Mouse (Mus musculus): ENCODE measurements at regions not wholly inside any gene's neighbourhood (a gene's known extent, or its start where the extent isn't known, plus 50 kb on each side); places are given as distances from the start of the nearest gene placed in this dataset.

- 85% methylated on average over 8 of the region's 8 CpGs for WGBS
- Histone ChIP-seq H3K36me3 (ENCODE audit: insufficient read depth) (no peaks in the 10 kb centered on the region), H3K27ac (ENCODE audit: low read depth) (no peak overlapping the region), H3K9ac (no peak overlapping the region), H3K27me3 (ENCODE audit: insufficient read depth, low read length) (no peaks in the 10 kb centered on the region), H3K4me1 (ENCODE audit: insufficient read depth) (no peaks in the 10 kb centered on the region), H3K4me3 (ENCODE audit: low read depth, low read length) (no peak overlapping the region), H3K9me3 (ENCODE audit: low read depth, low read length) (no peaks in the 10 kb centered on the region), H3K4me2 (no peak overlapping the region)
- no peak for DNase-seq
- no peak for TF ChIP-seq CTCF (IDR thresholded peaks at IDR 0.05; ENCODE audit: low read depth)
- no peak for ATAC-seq (ENCODE audit: insufficient read depth)
Measured at GRCm38 (mm10) chr9:26632891-26633650, 100.5 kb upstream of the B3gat1 start.

- Histone ChIP-seq H3K4me1 (ENCODE audit: insufficient read depth) (no peaks in the 10 kb centered on the region), H3K9me3 (ENCODE audit: low read depth, low read length) (no peaks in the 10 kb centered on the region), H3K4me3 (ENCODE audit: low read depth, low read length) (no peak overlapping the region), H3K36me3 (ENCODE audit: insufficient read depth) (no peaks in the 10 kb centered on the region), H3K9ac (no peak overlapping the region), H3K27me3 (ENCODE audit: insufficient read depth, low read length) (no peaks in the 10 kb centered on the region), H3K27ac (ENCODE audit: low read depth) (no peak overlapping the region), H3K4me2 (no peak overlapping the region)
- ATAC-seq (ENCODE audit: insufficient read depth) (no peak), DNase-seq (no peak)
- TF ChIP-seq CTCF (IDR thresholded peaks at IDR 0.05; ENCODE audit: low read depth), result no peak
Measured at GRCm38 (mm10) chr9:26635211-26635610, 98.3 kb upstream of the B3gat1 start.

- H3K4me2 ChIP-seq, result no peak overlapping the region
Measured at GRCm38 (mm10) chr9:26638586-26638985, 94.9 kb upstream of the B3gat1 start.

GRCm38 (mm10) chr9:26642302-26642701 lies 91.2 kb upstream of the B3gat1 start:
- DNase-seq (no peak), ATAC-seq (ENCODE audit: insufficient read depth) (no peak)
- WGBS, result 69% methylated on average over 2 of the region's 2 CpGs
- Histone ChIP-seq H3K27ac (ENCODE audit: low read depth) (no peak overlapping the region), H3K4me1 (ENCODE audit: insufficient read depth) (no peaks in the 10 kb centered on the region), H3K4me3 (ENCODE audit: low read depth, low read length) (no peak overlapping the region), H3K4me2 (no peak overlapping the region), H3K9ac (no peak overlapping the region), H3K27me3 (ENCODE audit: insufficient read depth, low read length) (no peaks in the 10 kb centered on the region), H3K36me3 (ENCODE audit: insufficient read depth) (no peaks in the 10 kb centered on the region), H3K9me3 (ENCODE audit: low read depth, low read length) (no peaks in the 10 kb centered on the region)
- no peak for TF ChIP-seq CTCF (IDR thresholded peaks at IDR 0.05; ENCODE audit: low read depth)

More at GRCm38 (mm10) chr9:26638586-26638985, 94.9 kb upstream of the B3gat1 start:
- ATAC-seq (ENCODE audit: insufficient read depth), result no peak
- H3K4me3 ChIP-seq (ENCODE audit: low read depth, low read length), result no peak overlapping the region
- WGBS, result 61% methylated on average over 2 of the region's 2 CpGs
- DNase-seq, result no peak
- H3K27me3 ChIP-seq (ENCODE audit: insufficient read depth, low read length), result no peaks in the 10 kb centered on the region
- no peaks in the 10 kb centered on the region for H3K9me3 ChIP-seq (ENCODE audit: low read depth, low read length)
- no peaks in the 10 kb centered on the region for H3K36me3 ChIP-seq (ENCODE audit: insufficient read depth)
- H3K9ac ChIP-seq, result no peak overlapping the region
- TF ChIP-seq CTCF (IDR thresholded peaks at IDR 0.05; ENCODE audit: low read depth), result no peak
- H3K27ac ChIP-seq (ENCODE audit: low read depth), result no peak overlapping the region
- no peaks in the 10 kb centered on the region for H3K4me1 ChIP-seq (ENCODE audit: insufficient read depth)

GRCm38 (mm10) chr9:26642831-26643230 lies 90.7 kb upstream of the B3gat1 start:
- Histone ChIP-seq H3K36me3 (ENCODE audit: insufficient read depth) (no peaks in the 10 kb centered on the region), H3K9me3 (ENCODE audit: low read depth, low read length) (no peaks in the 10 kb centered on the region), H3K27ac (ENCODE audit: low read depth) (no peak overlapping the region), H3K9ac (no peak overlapping the region), H3K4me3 (ENCODE audit: low read depth, low read length) (no peak overlapping the region), H3K4me2 (no peak overlapping the region), H3K4me1 (ENCODE audit: insufficient read depth) (no peaks in the 10 kb centered on the region), H3K27me3 (ENCODE audit: insufficient read depth, low read length) (no peaks in the 10 kb centered on the region)
- DNase-seq (no peak), ATAC-seq (ENCODE audit: insufficient read depth) (no peak)
- 76% methylated on average over 4 of the region's 4 CpGs for WGBS
- no peak for TF ChIP-seq CTCF (IDR thresholded peaks at IDR 0.05; ENCODE audit: low read depth)

GRCm38 (mm10) chr9:26649506-26649905 lies 84.0 kb upstream of the B3gat1 start:
- no peaks in the 10 kb centered on the region for H3K27me3 ChIP-seq (ENCODE audit: insufficient read depth, low read length)
- no peak for TF ChIP-seq CTCF (IDR thresholded peaks at IDR 0.05; ENCODE audit: low read depth)
- no peaks in the 10 kb centered on the region for H3K9me3 ChIP-seq (ENCODE audit: low read depth, low read length)
- no peak overlapping the region for H3K4me3 ChIP-seq (ENCODE audit: low read depth, low read length)
- DNase-seq (no peak), ATAC-seq (ENCODE audit: insufficient read depth) (no peak)
- no peak overlapping the region for H3K27ac ChIP-seq (ENCODE audit: low read depth)
- H3K4me1 ChIP-seq (ENCODE audit: insufficient read depth), result no peaks in the 10 kb centered on the region
- no peak overlapping the region for H3K9ac ChIP-seq
- no peak overlapping the region for H3K4me2 ChIP-seq
- WGBS, result 76% methylated on average over 7 of the region's 7 CpGs
- H3K36me3 ChIP-seq (ENCODE audit: insufficient read depth), result no peaks in the 10 kb centered on the region

- H3K36me3 ChIP-seq (ENCODE audit: insufficient read depth), result no peaks in the 10 kb centered on the region
- H3K9me3 ChIP-seq (ENCODE audit: low read depth, low read length), result no peaks in the 10 kb centered on the region
- 93% methylated on average over 1 of the region's 1 CpGs for WGBS
- H3K4me1 ChIP-seq (ENCODE audit: insufficient read depth), result no peaks in the 10 kb centered on the region
- no peaks in the 10 kb centered on the region for H3K27me3 ChIP-seq (ENCODE audit: insufficient read depth, low read length)
- DNase-seq, result no peak
- TF ChIP-seq CTCF (IDR thresholded peaks at IDR 0.05; ENCODE audit: low read depth), result no peak
- ATAC-seq (ENCODE audit: insufficient read depth), result no peak
- H3K4me2 ChIP-seq, result no peak overlapping the region
- H3K9ac ChIP-seq, result no peak overlapping the region
- H3K27ac ChIP-seq (ENCODE audit: low read depth), result no peak overlapping the region
- no peak overlapping the region for H3K4me3 ChIP-seq (ENCODE audit: low read depth, low read length)
Measured at GRCm38 (mm10) chr9:26652920-26653319, 80.6 kb upstream of the B3gat1 start.
